Mouse (Mus musculus) adrenal gland, postnatal 25 days (tissue): Measurements from ENCODE around the gene Scp2. TPM values are rescaled to one million over a fixed set of nuclear protein-coding genes. Genes with fewer than 3 reads are reported as not detected.

Source experiments
- DNase-seq: peaks from one replicate; pipeline ENCODE4 v3.0.0; 2021; ENCODE audit warnings: mixed read lengths
- total RNA-seq: library from RNA; stranded (reverse); gene quantifications from 2 replicates; pipeline ENCODE4 v1.2.3, GENCODE M21; 2021

Gene Scp2
- total RNA-seq, 1 experiment from 2014 or later: 279 TPM

DNA sequence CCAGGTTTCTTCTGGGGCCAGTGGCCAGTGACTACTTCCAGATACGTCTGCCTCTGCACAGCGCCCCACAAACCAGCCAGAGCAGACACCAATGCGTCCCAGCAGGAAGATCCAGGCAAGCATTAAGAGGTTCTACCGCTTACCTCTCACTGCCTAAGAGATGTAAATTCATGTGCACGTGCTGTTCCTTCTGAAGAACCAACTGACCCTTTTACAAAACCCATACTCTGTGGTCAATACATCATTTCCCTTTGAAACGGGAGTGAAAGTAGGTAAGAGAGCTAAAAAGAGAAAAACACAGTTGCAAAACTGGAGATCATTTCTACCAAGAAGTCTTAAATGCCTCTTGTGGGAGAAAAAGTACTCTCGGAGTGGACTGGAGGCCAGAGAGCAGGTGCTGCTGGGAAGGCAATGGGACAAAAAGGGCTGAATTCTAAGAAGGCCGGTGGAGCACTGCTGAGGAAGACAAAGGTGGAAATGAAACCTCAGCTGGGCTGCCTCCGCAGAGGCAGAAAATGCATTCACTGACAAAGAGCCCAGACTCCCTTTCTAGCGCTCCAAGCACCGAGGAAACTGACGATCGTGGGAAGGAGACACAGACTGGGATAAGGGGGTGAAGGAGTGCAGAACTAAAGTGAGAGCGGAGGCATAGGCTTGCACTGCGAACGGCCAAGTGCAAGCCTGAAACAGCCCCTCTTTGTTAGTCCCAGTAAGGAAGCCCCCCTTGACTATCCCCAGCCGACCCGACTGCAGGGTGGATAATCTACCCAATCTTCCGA, 85.0 kb downstream of the Scp2 start:
- DNase-seq: no peak

- DNase-seq: peak; percentile 41
These were observed 86.6 kb downstream of the Scp2 start for GRCm38 (mm10) chr4:108058166-108058565.

GRCm38 (mm10) chr4:108057247-108057646, 87.6 kb downstream of the Scp2 start:
- no peak for DNase-seq

- DNase-seq: no peak
These were observed 88.9 kb downstream of the Scp2 start for GRCm38 (mm10) chr4:108055873-108056272.

GRCm38 (mm10) chr4:108052673-108053072, 92.1 kb downstream of the Scp2 start:
- no peak for DNase-seq

DNA sequence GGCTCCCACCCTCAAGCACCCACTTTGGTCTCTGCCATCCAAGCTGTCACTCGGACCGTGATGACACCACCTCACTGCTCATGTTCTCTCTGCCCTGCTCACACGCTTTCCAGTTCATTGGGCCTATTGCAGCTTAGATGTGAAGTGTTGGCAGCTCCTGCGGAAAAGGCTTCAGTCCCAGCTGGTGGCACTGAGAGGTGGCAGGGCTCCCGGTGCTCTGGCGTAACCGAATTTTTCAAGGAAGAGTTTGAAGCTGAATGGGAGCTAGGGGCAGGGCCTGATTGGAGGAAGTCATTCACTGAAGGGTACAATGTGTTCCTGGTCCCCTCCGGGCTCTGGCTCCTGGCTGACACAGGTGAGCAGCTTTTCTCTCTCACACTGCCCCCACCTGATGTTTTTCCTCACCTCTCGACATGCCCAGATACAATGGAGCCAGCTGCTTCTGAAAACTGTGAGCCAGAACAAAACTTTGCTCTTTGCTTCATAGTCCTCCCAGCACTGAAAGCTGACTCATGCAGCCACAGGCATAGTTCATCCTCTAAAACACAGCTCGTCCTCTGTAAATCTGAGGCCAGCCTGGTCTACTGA, 93.0 kb downstream of the Scp2 start:
- DNase-seq: no peak

DNA sequence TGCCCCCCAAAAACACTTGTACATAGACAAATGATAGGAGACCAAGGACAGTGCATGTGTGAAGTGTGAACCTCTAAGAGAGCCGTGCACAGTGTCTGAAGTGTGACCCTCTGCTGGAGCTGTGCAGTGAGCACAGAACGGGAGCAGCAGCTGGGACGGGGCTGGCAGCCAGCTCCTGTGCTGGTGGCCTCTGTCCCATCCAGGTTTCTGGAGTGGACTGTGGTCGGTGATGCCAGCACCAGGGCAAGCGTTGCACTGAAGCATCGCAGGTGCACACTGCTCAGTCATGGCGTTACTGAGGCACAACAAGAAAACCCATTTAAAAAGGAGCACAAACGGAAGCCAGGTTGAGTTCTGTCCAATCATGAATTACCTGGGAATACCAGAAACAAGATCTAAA, 98.7 kb downstream of the Scp2 start:
- no peak for DNase-seq

- no peak for DNase-seq
These were observed 99.4 kb downstream of the Scp2 start for GRCm38 (mm10) chr4:108045136-108046107.

DNA sequence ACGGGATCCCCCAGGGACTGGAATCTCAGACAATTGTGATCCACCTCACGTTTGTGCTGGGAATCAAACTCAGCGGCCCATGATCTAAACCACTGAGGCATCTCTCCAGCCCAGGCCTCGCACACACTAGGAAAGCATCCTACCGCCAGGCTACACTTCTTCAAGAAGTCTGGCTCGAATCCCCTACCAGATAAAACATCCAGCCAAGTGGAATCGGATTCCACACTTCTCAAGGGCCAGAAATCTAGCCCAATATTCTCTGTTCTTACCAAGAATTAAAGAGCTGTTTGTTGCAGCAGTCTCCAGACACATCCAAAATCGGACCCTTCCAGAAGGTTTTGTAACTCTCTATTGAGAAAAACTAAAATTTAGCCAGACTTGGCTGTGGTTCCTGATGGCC, 107.8 kb downstream of the Scp2 start:
- DNase-seq: no peak

- DNase-seq: no peak
These were observed 111.6 kb downstream of the Scp2 start for GRCm38 (mm10) chr4:108033041-108033764.

DNA sequence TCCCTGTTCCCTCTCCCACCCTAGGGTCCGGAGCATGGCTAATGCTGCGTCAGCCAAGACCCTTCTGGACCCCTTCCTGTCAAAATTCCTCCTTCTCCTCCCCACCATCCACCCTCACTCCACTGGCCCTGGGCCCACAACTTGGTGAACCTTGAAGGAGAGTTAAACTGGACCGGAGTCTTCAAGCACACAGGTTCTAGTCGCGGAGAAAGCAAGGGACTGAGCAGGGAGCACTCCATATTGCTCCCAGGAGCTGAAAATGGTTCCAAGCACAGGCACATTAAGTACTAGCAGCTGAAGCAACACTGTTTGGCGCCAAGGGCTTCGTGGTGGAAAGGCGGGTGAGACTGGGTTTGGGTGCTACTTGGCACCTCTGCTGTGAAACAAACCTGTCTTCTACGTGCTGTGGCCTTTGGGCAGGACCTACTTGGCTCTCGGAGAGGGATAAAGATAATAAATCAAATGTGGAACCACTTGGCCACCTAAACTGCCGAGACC, 112.4 kb downstream of the Scp2 start:
- no peak for DNase-seq

DNA sequence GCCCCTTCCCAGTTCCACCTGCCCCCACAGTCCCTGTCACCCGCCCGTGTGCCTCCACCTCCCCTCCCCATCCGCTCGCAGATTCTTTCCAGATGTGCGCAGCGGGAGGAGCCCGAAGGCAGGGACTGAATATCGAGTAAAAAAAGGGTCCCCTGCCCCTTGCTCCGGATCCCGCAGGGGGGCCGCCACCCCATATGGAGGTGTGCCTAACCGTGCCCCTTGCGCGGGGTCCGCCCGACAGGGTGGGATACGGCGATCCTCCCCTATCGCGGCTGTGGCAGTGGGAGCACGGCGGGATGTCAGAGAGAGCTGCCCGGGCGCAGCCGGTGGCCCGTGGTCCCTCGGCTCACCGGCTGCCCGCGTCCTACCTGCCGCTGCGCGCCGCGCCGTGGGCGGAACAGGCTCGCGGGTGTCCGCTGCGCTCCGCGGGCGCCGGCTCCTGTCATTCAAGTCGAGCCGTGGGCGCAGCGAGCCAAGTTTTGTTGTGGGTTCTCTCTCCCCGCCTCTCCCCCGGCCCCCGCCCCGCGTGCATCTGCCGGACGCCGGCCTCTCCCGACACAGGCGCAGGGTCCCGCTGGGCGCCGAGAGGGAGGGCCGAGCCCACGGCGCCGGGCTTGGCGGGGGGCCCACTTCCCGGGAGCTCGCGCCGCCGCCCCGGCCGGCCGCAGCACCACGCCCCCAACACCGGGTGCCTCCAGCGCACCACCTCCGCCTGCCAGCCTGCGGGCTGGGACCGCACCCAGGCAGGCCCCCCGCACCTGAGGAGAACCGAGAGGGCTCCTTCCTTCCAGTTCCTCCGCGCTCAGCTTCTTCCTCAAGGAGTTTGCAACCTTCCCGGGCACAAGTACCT, 113.1 kb downstream of the Scp2 start:
- peak; percentile 65 for DNase-seq

DNA sequence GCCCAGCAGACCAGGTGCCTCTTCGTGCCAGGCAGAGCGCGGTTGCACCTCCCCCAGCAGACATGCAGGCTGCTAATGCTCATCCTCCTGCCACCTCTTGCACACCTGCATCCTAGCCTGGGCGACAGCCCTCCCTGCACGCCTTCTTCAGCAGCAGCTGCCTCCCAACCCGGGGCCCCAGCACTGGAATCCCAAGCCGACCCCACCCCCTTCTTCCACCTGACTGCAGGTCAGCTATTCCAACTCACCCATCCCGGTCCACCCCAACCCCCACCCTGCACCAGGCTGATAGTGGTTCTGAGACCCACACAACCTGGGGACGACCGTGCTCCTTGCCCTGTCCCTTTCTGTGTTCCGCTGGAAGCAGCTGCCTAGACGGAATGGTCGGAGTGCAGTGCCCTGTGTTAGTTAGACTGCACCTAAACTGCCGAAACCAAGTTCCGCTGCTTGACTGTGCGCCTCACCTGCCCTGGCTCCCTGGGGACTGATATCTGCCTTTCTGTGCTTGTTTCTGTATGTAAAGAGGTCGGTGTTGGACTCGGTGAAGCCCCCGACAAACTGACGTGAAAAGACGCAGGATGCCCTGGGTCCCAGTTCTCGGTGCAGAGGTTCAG, 113.8 kb downstream of the Scp2 start:
- no peak for DNase-seq

- DNase-seq: no peak
These were observed 118.6 kb downstream of the Scp2 start for GRCm38 (mm10) chr4:108026193-108026592.

DNA sequence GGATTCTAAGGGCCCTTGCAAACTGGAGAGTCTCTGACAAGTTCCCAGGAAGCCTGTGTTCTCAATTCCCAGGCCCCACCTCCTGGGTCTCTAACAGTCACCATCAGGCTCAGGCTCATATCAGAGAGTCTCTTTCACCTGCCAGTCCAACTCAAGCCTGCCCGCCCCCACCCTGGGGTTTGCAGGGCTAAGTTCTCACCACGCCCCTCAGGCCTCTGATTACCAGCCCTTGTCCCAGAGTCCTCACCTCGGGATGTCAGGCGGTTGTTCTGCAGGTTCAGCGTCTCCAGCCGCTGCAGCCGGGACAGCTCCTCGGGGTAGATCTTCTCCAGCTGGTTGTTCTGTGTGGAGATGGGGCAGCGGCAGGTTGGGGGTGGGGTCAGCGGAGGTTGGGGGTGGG, 119.5 kb downstream of the Scp2 start:
- DNase-seq: no peak

DNA sequence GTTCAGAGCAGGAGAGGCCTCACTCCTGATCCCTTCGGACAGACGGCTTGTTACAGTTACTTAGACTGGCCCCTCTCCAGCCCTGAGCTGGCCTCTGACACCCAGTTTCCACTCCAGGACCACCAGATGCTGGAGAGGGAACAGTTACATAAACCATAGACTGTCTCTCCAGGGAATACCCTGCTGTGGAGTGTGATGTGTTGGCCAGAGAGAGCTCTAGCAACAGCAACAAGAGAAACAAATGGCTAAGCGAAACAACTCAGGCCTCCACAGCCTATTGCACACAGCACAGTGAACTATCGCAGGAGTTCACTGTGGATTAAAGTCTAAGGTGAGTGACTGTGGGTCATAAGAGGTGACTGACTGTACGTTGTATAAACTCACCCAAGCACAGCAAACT, 120.2 kb downstream of the Scp2 start:
- DNase-seq: no peak

DNA sequence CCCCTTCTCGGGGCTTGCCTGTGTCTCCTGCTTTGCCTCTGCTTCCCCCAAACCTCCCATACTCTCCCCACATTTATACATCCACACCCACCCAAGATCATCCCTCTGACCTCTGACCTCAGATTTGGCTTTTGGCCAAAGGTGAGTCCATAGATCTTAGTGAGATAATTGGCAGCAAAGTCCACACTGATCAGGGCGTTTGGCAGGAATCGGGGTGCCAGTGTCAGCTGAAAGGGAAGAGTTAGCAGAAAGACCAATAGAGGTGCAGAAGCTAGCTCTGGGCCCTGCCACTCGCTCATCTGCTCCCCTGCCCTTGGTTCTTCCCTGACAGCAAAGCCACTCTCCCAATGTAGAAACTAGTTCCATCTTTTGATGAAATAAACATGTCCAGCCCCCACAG, 121.6 kb downstream of the Scp2 start:
- no peak for DNase-seq

DNA sequence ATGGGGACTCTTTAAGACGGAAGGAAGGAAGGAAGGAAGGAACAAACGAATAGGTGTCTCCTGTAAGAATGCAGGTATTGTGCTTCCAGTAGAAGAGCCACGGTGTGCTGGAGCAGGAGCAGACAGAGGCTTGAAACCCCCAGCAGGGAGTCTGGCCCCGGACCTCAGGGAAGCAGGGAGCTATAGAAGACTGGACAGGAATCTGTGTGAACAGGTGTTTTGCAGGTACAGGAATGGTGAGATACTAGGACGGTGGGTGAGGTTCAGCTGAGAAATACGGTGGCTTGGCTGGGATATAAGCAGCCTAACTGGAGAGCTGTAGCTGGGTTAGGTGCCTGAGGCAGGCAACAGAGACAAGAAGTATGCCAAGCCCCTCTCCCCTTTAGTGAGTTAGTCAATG, 124.6 kb downstream of the Scp2 start:
- DNase-seq: no peak

GRCm38 (mm10) chr4:108018961-108019921, 125.6 kb downstream of the Scp2 start:
- no peak for DNase-seq
